Comparison of ENCODE assay signal across 8 mouse cellular contexts in genomic region chr2:153425998-153426670, GRCm38 (mm10).
DNase-seq lines count a peak whose midpoint lies in the region; ATAC-seq and TF ChIP-seq lines count a peak whose summit lies in the region.

No protein-coding gene starts in this region.

- DNase-seq in kidney, adult 2 months = no peak
- DNase-seq in layer of hippocampus, adult 8-10 months (ENCODE audit: low spot score in 2 of 2) = peak; percentile 69 to 72
- no peak for DNase-seq in adrenal gland, adult 18-20 months (ENCODE audit: low spot score in 2 of 2)
- DNase-seq in yolk sac, embryonic 10.5 days (ENCODE audit: low spot score) = no peak

- H3K4me3 ChIP-seq in kidney, embryonic 14.5 days (ENCODE audit: low read length) = no peak overlapping the region
- H3K4me3 ChIP-seq in kidney, adult 2 months (ENCODE audit: insufficient read depth, low read depth, low read length) = no peak overlapping the region
- no peak overlapping the region for H3K4me3 ChIP-seq in embryonic facial prominence, embryonic 12.5 days
- H3K4me3 ChIP-seq in neural tube, embryonic 12.5 days = no peak overlapping the region

- H3K9me3 ChIP-seq in kidney, embryonic 14.5 days (ENCODE audit: control insufficient read depth, low read length) = no peaks in the 10 kb centered on the region
- no peaks in the 10 kb centered on the region for H3K9me3 ChIP-seq in embryonic facial prominence, embryonic 12.5 days
- H3K9me3 ChIP-seq in neural tube, embryonic 12.5 days = no peaks in the 10 kb centered on the region

- no peak for ATAC-seq in kidney, embryonic 14.5 days (ENCODE audit: low FRiP score, low TSS enrichment)
- ATAC-seq in embryonic facial prominence, embryonic 12.5 days (ENCODE audit: insufficient number of reproducible peaks, insufficient read depth, low FRiP score, low TSS enrichment) = no peak
- peak; percentile 86 for ATAC-seq in neural tube, embryonic 12.5 days (ENCODE audit: low FRiP score, low read depth)
- ATAC-seq in erythroid progenitor cell, adult 5-6 weeks (replicated peaks; ENCODE audit: low FRiP score, poor library complexity, severe bottlenecking) = no peak

- H3K9ac ChIP-seq in kidney, embryonic 14.5 days (ENCODE audit: low read depth, low read length) = no peak overlapping the region
- 0 out of 2 replicates have a peak overlapping the region, but pooled peaks have one; percentile 7 for H3K9ac ChIP-seq in embryonic facial prominence, embryonic 12.5 days
- H3K9ac ChIP-seq in neural tube, embryonic 12.5 days = no peak overlapping the region

- no peak for TF ChIP-seq CTCF in kidney, adult 2 months (conservative IDR thresholded peaks at IDR 0.05; ENCODE audit: insufficient read depth, insufficient read length, low read depth, low read length)

- H3K4me1 ChIP-seq in kidney, embryonic 14.5 days (ENCODE audit: control insufficient read depth, insufficient read depth, low read length) = peaks cover 23% of the 10 kb centered on the region
- H3K4me1 ChIP-seq in kidney, adult 2 months (ENCODE audit: control insufficient read depth, insufficient read depth, low read length) = 0 out of 2 replicates have a peak, but pooled peaks cover 8% of the 10 kb centered on the region
- H3K4me1 ChIP-seq in embryonic facial prominence, embryonic 12.5 days = peaks cover 30% of the 10 kb centered on the region
- H3K4me1 ChIP-seq in neural tube, embryonic 12.5 days = peaks cover 62% of the 10 kb centered on the region

- no peak for TF ChIP-seq POLR2A in kidney, adult 2 months (IDR thresholded peaks at IDR 0.05; ENCODE audit: low read depth, low read length)

- no peaks in the 10 kb centered on the region for H3K27me3 ChIP-seq in kidney, embryonic 14.5 days (ENCODE audit: control insufficient read depth, insufficient read depth, low read length)
- no peaks in the 10 kb centered on the region for H3K27me3 ChIP-seq in kidney, adult 2 months (replicated peaks; ENCODE audit: control insufficient read depth, insufficient read depth, low read length)
- H3K27me3 ChIP-seq in embryonic facial prominence, embryonic 12.5 days = no peaks in the 10 kb centered on the region
- H3K27me3 ChIP-seq in neural tube, embryonic 12.5 days (replicated peaks) = no peaks in the 10 kb centered on the region

- 71% methylated on average over 9 of the region's 9 CpGs for WGBS in kidney, embryonic 14.5 days
- 83% methylated on average over 9 of the region's 9 CpGs for WGBS in kidney, adult 2 months
- WGBS in embryonic facial prominence, embryonic 12.5 days = 37% methylated on average over 9 of the region's 9 CpGs
- 19% methylated on average over 9 of the region's 9 CpGs for WGBS in neural tube, embryonic 12.5 days

- no peak overlapping the region for H3K4me2 ChIP-seq in kidney, embryonic 14.5 days (replicated peaks; ENCODE audit: low read depth, low read length)
- no peak overlapping the region for H3K4me2 ChIP-seq in embryonic facial prominence, embryonic 12.5 days (replicated peaks)
- peak overlapping the region; percentile 32 for H3K4me2 ChIP-seq in neural tube, embryonic 12.5 days (replicated peaks)

- H3K36me3 ChIP-seq in kidney, embryonic 14.5 days (ENCODE audit: control insufficient read depth, insufficient read depth, low read length) = peaks cover 45% of the 10 kb centered on the region
- H3K36me3 ChIP-seq in kidney, adult 2 months (ENCODE audit: control insufficient read depth, insufficient read depth, low read length) = no peaks in the 10 kb centered on the region
- peaks cover 52% of the 10 kb centered on the region for H3K36me3 ChIP-seq in embryonic facial prominence, embryonic 12.5 days
- peaks cover 52% of the 10 kb centered on the region for H3K36me3 ChIP-seq in neural tube, embryonic 12.5 days

- H3K27ac ChIP-seq in kidney, embryonic 14.5 days (ENCODE audit: low read depth, low read length) = peak overlapping the region; percentile 18; the same call in 1 of the 2 replicates
- no peak overlapping the region for H3K27ac ChIP-seq in kidney, adult 2 months (ENCODE audit: insufficient read depth, low read depth, low read length)
- H3K27ac ChIP-seq in embryonic facial prominence, embryonic 12.5 days = peak overlapping the region; percentile 74; the same call in 1 of the 2 replicates
- H3K27ac ChIP-seq in neural tube, embryonic 12.5 days = peak overlapping the region; percentile 82

Comparison
In these comparisons a context has a peak if more than half of its experiments do, and no peak if none do; other contexts are left out.
1. DNase-seq: peak in layer of hippocampus, adult 8-10 months (2 of 2); none in kidney, adult 2 months (single experiment), adrenal gland, adult 18-20 months (0 of 2) and yolk sac, embryonic 10.5 days (single experiment).